Mouse (Mus musculus) G1E (cell line): ENCODE data around the gene Fgfr2.

ENCODE experiments used
- CTCF ChIP-seq: IDR thresholded peaks from 2 replicates; pipeline ENCODE4 v1.5.1; 2012; ENCODE audit warnings: low read depth, low read length, inconsistent platforms, mixed read lengths
- GATA1 ChIP-seq: IDR thresholded peaks from 2 replicates; pipeline ENCODE4 v1.6.1; 2012; ENCODE audit warnings: borderline replicate concordance, low read length, inconsistent platforms, mixed read lengths
- GATA2 ChIP-seq: IDR thresholded peaks from 2 replicates; pipeline ENCODE4 v1.6.1; 2012; ENCODE audit warnings: low read depth, low read length, inconsistent platforms, borderline replicate concordance

GRCm38 (mm10) chr7:132666516-132666915 lies 456.6 kb downstream of the Fgfr2 start:
- TF ChIP-seq CTCF (no peak), GATA2 (no peak), GATA1 (no peak)
